Mouse (Mus musculus) bone marrow, adult 2 months (tissue): ENCODE data around the gene Raf1. TPM values are rescaled to one million over a fixed set of nuclear protein-coding genes. Genes with fewer than 3 reads are reported as not detected.

Experiments used
- H3K27ac ChIP-seq: fragments of 200-500 bp; 2 replicates; pipeline ENCODE4 v1.5.1; 2012; ENCODE audit warnings: low read depth, mild to moderate bottlenecking, control low read depth, inconsistent platforms, low read length; ENCODE audit not compliant: control insufficient read depth, poor library complexity, insufficient read depth
- H3K4me1 ChIP-seq: fragments of 200-500 bp; 2 replicates; pipeline ENCODE4 v1.6.1; 2011; ENCODE audit warnings: low read length; ENCODE audit not compliant: control insufficient read depth, insufficient read depth
- H3K4me3 ChIP-seq: fragments of 200-500 bp; replicated peaks from 2 replicates; pipeline ENCODE3; 2011; ENCODE audit warnings: mild to moderate bottlenecking, low read depth, low read length, control low read depth; ENCODE audit not compliant: control insufficient read depth
- CTCF ChIP-seq: fragments of 200-500 bp; IDR thresholded peaks from 2 replicates; pipeline ENCODE4 v1.5.1; 2011; ENCODE audit warnings: low read length, control low read depth; ENCODE audit not compliant: control insufficient read depth, insufficient read depth
- POLR2A ChIP-seq: fragments of 200-500 bp; IDR thresholded peaks from 2 replicates; pipeline ENCODE4 v1.6.1; 2011; ENCODE audit warnings: low read depth, mild to moderate bottlenecking, control low read depth, low read length, borderline replicate concordance; ENCODE audit not compliant: control insufficient read depth
- WGBS: fragments of 180-500 bp; shearing (Covaris S2); methylation state at CpG from one replicate; pipeline ENCODE4 v1.1.7; 2018; 5-methylcytosine and 5-hydroxymethylcytosine counted together
- polyA plus RNA-seq: library from polyadenylated mRNA; stranded (reverse); fragments of >200 nt; gene quantifications from 2 replicates; pipeline ENCODE4 v1.2.4, GENCODE M21; 2011; ENCODE audit warnings: low replicate concordance; ENCODE audit not compliant: missing spikeins, insufficient read depth, insufficient read length

The Raf1 gene
- polyA plus RNA-seq, 1 experiment, result 65.4 TPM

- H3K4me3 ChIP-seq, result no peak overlapping the region
- H3K4me1 ChIP-seq, result no peaks in the 10 kb centered on the region; the same call in 1 of the 2 replicates
- no peak overlapping the region for H3K27ac ChIP-seq
- no peak for TF ChIP-seq POLR2A
- TF ChIP-seq CTCF, result no peak
- 96% methylated on average over 7 of the region's 7 CpGs for WGBS
These were observed 1.0 kb upstream of the Raf1 start for GRCm38 (mm10) chr6:115677441-115677840.

GRCm38 (mm10) chr6:115675508-115676336, 713 bp downstream of the Raf1 start:
- under 1% methylated on average over 53 of the region's 53 CpGs for WGBS
- no peaks in the 10 kb centered on the region; the same call in 1 of the 2 replicates for H3K4me1 ChIP-seq
- H3K4me3 ChIP-seq, result peak overlapping the region; percentile 89
- TF ChIP-seq POLR2A (peak; percentile 39; the same call in 1 of the 2 replicates), CTCF (no peak)
- peak overlapping the region; percentile 99 for H3K27ac ChIP-seq

- TF ChIP-seq POLR2A (no peak), CTCF (no peak)
- 3% methylated on average over 13 of the region's 13 CpGs for WGBS
- H3K4me3 ChIP-seq, result peak overlapping the region; percentile 89
- no peaks in the 10 kb centered on the region; the same call in 1 of the 2 replicates for H3K4me1 ChIP-seq
- peak overlapping the region; percentile 99 for H3K27ac ChIP-seq
These were observed 1.3 kb downstream of the Raf1 start for GRCm38 (mm10) chr6:115675166-115675507.

- TF ChIP-seq CTCF (no peak), POLR2A (no peak)
- Histone ChIP-seq H3K4me1 (no peaks in the 10 kb centered on the region; the same call in 1 of the 2 replicates), H3K27ac (no peak overlapping the region; the same call in 1 of the 2 replicates)
These were observed 2.1 kb downstream of the Raf1 start for GRCm38 (mm10) chr6:115674316-115674715.

GRCm38 (mm10) chr6:115672700-115673099, 3.7 kb downstream of the Raf1 start:
- WGBS, result 97% methylated on average over 1 of the region's 1 CpGs
- no peak overlapping the region for H3K4me3 ChIP-seq
- H3K27ac ChIP-seq, result no peak overlapping the region
- H3K4me1 ChIP-seq, result no peaks in the 10 kb centered on the region; the same call in none of the 2 replicates
- TF ChIP-seq POLR2A (no peak), CTCF (no peak)

More at GRCm38 (mm10) chr6:115674316-115674715, 2.1 kb downstream of the Raf1 start:
- 51% methylated on average over 2 of the region's 2 CpGs for WGBS
- H3K4me3 ChIP-seq, result peak overlapping the region; percentile 59

- no peak overlapping the region for H3K27ac ChIP-seq
- 36% methylated on average over 4 of the region's 4 CpGs for WGBS
- no peaks in the 10 kb centered on the region; the same call in none of the 2 replicates for H3K4me1 ChIP-seq
- no peak overlapping the region for H3K4me3 ChIP-seq
- no peak for TF ChIP-seq CTCF
- no peak for TF ChIP-seq POLR2A
These were observed 9.8 kb downstream of the Raf1 start for GRCm38 (mm10) chr6:115666641-115667040.

- TF ChIP-seq POLR2A, result no peak
- no peak for TF ChIP-seq CTCF
- H3K4me3 ChIP-seq, result no peak overlapping the region
- WGBS, result 61% methylated on average over 3 of the region's 3 CpGs
- H3K4me1 ChIP-seq, result no peaks in the 10 kb centered on the region; the same call in none of the 2 replicates
- H3K27ac ChIP-seq, result no peak overlapping the region
These were observed 12.2 kb downstream of the Raf1 start for GRCm38 (mm10) chr6:115664268-115664667.

- Histone ChIP-seq H3K4me1 (peaks cover 2% of the 10 kb centered on the region), H3K27ac (no peak overlapping the region), H3K4me3 (no peak overlapping the region)
- TF ChIP-seq POLR2A, result no peak
- TF ChIP-seq CTCF, result no peak
These were observed 17.6 kb downstream of the Raf1 start for GRCm38 (mm10) chr6:115658802-115659201.
